Mouse (Mus musculus) brain, adult 2 months (tissue): ENCODE measurements around the gene Nr6a1.

ENCODE experiments used
- DNase-seq: peaks from one replicate; pipeline ENCODE4 v3.0.0; 2011; ENCODE audit warnings: low read depth, low spot score

Nr6a1 gene

DNA sequence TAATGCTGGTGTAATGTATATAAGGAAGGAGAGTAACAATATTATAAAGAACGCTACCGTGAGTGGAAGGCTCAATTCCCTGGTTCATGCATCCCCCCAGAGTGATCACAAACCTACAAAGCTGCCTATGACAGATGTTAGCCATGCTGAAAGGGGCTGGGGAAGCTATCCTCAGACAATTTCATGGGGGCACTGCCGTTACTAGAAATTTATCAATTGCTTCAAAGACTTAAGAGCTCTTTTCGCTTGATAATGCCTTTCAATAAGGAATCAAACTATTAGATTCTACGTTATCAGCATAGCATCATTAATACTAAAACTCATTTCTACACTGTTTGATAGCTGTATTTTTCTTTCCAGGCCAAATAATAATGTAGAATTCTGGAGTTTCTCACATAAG is 144.1 kb downstream of the Nr6a1 start:
- DNase-seq = no peak

DNA sequence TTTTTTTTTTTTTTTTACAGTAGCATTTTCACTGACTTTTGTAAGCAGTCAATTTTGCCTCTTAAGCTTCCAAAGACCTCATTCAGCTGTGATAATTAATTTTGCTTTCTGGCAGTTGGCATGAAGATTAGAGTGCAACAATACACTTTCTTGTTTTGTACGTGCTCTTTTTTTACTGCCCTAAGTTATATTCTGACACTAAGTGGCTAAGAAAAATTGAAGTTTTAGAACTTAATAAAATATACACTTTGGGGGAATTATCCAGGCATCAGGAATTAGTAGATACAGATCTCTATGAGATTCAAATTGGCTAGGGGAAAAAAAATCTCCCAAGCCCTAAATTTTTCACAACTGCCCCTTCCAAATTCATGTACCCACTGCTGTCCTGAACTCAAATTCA is 144.8 kb downstream of the Nr6a1 start:
- DNase-seq = no peak

DNA sequence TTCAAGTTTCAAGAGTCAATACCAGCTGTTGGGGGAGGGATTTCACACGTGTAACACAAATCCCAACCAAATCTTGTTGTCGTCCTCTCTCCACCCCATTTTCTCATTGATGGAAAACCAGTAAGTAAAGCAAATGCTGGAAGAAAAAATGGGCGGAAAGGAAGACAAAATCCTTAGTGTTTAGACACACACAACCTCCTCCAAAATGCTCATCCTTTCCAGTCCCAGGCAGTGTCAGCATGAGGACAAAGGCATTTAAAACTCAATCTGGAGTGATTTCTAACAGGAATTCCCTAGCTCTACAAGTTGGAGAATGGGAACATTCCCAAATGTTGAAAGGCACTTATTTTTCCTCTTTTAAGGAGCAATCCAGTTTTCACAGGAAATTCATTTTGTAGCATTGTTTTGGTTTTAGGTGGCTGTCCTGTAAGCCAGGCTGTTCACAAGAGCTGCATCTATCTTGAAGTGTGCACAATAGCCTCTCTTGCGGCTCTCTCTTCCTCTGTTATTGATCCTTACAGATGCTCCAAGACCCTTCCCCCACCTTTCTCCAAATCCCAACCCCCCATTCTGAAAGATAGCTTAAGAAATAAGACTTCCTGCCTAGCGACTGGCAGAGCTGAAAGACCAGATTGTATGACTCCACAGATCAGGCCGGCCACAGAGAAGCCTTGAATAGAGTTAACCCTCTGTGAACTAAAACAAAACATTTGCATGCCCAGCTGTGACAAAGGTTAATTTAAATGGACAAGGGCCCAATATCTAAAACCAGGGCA is 145.4 kb downstream of the Nr6a1 start:
- no peak for DNase-seq

DNA sequence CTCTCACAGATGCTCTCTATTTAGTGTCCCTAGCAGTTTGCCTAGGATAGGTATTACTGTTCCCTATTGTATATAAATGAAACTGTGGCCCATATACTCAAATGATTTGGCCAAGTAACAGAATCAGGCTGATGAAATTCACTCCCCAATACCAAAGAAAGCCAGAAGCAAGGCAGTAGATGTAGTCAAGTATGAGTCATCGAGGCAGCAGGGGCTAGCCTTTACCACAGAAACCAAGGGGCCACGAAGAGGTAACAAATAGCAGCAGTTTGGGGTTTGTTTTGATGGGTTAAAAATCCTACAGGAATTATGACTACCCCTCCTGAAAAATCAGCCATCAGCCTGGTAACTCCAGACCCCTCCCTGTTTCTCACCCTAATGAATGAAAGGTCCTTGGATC is 147.5 kb downstream of the Nr6a1 start:
- no peak for DNase-seq

DNA sequence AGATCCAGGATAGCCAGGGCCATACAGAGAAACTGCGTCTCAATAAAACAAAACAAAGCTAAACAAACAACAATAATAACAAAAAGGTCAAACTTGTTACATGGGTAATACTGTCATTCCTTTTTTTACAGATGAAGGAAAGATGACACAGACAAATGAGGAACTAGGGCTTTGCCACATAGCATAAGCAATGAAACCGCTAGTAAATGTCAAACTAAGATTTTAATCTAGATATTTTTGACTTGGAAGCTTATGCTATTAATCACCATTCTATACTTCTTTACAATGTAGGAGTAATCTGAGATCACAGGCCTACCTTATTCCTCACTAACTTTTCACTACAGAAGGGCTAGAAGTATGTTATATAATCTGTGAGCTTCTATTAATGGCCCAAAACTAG is 150.2 kb downstream of the Nr6a1 start:
- no peak for DNase-seq

DNA sequence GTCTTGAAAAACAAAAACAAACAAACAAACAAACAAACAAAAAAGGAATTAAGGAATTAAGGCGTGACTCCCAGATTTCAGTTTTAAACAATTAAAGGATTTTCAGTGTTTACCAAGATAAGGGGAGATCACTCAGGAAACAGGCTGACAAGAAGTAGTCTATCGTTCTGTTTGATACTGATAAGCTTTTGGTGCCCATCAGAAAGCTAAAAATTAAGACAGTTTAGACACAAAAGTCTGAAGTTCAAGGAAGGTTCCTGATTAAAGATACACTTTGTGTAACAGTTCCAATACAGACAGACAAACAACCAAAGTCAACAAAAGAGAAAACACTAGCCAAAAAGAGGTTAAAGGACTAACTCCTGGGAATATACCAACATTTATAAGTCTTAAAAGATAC is 152.6 kb downstream of the Nr6a1 start:
- no peak for DNase-seq

DNA sequence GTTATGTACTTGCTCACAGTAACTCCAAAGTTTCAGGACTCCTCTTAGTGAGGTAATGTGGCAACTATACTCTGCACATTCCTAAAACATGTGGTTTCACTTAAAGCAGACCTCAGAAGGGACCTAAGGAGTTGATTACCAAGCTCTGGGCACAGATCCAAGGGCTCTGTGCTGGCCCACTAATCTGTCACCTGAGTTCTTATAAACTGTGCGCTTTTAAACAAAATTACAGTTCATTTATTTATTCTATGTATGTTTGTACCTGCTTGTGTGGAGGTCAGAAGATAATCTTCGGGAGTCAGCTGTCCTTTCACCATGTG is 156.1 kb downstream of the Nr6a1 start:
- no peak for DNase-seq

DNA sequence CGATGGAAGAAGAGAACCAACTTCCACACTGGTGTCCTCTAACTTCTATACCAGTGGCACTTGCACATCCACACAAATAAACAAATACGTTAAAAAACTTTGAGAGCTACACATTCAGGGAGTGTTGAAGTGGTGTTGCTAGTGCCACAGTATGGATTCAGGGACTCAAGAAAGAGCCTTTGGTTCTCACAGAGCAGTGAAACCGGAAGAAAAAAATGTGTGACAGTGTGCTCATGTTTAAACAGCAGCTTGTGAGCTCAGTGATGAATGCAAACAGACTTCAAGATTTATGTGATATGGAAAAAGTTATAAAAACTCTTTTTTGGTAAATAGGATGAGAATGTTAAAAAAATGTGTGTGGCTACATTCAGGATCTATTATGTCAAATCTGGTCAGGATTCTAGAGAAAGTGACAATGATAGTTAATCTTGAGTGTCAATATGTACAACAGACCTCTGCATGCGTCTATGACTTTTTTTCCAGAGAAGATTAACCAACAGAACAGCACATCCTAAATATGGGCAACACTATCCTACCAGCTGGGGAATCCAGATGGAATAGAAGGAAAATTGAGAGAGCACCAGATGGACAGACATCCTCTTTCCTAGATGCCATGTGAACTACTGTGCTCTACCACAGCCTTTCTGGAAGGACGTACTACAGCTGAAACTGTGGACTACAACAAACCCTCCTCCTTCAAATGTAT is 156.6 kb downstream of the Nr6a1 start:
- DNase-seq = peak; percentile 67

DNA sequence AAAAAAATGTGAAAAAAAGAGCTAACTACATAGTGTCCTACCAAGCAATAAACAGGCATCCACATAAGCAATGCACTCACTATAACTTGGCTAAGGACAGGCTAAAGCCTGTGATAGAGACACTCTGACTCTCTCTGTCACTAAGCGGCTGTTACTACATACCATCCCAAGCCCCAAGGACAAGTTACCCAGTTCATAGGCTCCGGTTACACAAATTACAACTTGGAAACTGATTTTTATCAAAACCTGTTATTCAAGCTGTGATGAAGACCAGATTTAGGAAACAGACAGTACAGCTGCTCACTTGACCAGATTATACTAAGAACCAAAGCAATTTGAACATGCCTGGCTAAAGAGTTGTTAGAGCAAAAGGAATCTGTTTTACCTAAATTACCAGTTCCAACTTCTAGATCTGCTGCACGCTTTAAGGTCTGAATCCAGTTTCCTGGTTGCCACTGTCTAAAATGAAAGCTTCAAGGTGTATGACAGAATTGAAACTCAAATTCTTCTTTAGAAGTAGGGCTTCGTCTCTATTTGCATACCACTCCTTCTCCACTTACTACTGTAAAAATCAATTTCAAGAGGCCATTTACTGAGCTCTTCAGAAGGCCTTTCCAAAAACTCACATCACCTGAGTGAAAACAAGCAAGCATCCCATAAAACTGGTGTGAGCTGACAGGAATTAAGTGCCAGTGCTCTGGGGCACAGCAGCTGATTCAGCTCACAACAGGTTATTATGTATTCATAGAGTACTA is 160.1 kb downstream of the Nr6a1 start:
- DNase-seq = no peak

DNA sequence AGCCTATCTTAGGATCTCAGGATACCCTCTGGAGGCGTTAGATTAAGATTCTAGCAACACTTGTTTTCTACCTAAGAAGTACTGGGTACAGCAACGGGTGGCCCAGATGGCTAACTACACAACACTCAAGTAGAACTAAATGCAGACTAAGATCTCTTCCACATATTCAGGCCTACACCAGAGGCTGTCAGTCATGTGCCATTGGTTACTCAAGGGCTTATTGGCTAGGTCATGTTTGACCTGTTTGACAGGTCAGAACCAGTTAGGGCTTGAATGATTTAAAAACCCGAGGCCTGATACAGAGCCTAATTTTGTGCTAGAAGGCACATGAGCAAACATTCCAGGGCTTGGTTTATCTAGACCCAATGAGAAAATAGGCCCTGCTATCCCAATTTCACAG is 187.6 kb downstream of the Nr6a1 start:
- DNase-seq = no peak

DNA sequence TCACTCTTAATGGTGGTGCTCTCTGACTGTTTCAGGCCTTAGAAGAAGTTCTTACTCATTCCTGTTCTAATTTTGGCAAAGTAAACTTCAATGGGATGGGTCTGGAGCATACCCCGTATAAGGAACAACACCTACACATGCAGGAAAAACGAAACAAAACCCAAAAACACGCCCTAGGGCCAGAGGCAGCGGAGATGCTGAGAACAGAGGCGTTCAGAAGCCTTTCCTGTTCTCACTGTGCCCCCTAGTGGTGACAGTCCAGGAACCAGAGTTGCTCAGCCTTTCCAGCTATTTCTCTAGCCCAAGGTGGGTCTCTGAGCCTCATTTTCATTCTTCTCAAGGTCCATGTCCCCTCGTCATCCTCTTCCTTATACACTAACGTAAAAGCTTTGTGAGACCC is 188.1 kb downstream of the Nr6a1 start:
- peak; percentile 84 for DNase-seq

DNA sequence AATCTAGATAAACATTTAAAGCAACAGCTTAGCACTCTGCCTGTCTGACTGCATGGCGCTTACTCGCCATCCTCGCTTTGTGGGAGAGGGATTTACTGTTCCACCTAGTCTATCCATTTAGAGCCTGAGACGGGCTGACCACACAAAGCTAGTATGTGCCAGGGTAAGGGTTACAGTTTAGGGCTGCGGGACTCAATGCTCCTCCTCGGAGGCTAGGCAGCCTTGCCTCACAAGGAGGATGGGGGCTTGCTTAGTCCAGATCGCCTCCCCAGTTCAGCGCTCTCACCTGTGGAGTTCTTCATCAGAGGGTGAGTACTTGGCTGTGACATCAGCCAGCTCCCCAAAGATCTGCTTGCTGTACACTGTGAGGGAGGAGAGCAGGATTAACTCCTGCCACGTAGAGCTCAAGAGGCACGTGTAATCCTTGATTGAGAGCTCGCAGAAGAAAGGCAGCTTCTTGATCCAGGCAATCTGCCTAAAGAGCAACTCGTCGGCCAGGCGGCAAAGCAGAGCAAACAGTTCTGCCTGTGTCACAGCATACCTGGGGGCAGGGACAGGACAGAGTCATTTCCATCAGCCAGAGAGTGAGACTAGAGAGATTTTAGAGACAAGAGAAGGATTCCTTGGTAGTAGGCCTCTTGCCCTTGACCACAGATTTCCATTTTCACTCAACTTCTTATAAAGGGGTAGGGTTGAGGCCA is 188.7 kb downstream of the Nr6a1 start:
- DNase-seq = no peak

DNA sequence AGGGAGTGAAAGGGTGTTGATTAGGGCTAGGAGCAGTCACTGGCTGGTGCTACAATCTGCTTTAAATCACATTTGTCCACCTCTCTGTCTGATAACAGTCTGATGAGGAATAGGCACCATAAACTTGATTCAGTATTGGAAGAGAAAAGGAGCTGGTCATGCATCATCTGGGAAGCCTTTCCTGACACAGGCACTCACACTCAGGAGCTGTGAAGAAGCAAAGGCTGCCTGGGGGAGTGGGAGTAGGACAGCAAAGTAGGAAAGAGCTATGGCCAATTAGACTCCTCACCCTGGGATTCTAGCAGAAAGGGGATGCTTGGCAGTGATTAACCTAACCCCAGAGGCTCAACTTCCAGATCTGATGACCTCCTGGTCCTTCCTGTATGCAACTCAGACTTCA is 191.7 kb downstream of the Nr6a1 start:
- DNase-seq = no peak

DNA sequence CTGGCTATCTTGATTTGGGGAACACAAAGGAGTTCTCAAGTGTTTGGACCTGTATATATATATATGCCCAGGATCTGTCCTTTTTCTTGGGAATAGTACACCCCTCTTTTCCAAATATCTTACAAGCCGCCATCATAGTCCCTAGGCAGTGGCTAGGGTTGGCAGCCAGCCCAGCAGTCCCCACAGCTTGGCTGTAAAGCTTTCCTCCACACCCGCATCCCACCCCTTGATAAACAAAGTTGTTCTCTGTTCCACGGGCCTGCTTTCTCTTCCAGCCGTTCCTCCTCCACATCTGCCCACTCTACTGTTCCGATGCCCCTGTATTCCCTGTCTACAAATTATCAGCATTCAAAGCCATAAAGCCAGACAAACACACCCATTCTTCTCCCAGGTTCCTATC is 192.8 kb downstream of the Nr6a1 start:
- DNase-seq = peak; percentile 13

DNA sequence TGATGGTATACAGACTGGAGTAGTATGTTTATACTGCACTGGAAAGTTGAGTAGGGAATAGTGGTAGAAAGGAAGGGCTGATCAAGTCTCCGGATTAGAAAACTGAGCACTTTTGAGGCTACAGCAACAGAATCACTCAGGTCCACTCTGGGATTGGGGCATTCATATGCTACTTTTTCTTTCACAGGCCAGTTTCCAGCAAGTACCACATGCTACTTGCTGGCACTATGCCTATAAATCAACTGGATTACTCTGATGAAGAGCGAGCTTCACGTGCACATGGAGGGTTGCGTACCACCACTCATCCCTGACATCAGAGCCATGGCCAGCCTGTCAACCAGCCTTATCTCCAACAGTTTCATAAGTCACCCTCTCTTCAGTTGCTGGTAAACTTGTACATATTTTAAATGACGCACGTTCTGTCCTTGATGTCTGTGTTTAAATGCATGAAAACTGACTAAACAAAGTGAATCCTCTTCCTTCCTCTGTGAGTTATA is 197.1 kb downstream of the Nr6a1 start:
- no peak for DNase-seq

DNA sequence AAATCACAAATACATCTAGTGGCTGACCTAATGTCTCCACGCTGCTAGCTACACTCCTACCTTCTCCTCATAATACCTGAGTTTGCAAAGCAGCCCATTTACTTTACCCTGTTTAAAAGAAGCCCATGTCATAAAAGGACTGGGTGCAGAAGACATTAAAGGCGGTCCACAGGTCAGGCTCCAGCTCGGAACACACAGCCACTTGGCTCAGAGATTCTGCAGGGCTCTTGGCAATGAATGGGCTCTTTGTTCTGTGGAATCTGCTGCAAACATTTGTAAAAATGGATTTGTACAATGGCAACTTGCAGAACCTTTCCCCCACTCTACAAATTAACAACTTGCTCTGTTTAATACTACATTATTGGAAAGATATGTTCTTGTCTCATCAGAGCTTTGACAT is 202.1 kb downstream of the Nr6a1 start:
- DNase-seq = peak; percentile 18

DNA sequence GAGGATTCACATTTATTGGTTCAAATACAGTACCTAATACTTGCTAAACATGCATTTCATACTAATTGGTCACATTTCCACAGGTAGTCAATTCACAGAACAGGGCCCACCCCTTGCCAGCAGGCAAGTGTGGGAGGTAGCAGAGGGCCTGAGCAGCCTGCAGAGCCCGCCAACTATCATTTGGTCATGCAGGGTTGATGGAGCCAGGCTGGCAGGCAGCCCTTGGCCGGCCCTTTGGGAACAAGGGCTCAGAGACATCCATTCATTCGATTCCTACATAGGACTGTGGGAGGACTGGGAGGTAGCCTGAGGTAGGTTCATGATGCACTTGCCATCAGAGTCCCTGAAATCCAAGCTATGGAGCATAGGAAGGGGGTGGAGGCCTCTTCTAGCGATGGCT is 204.1 kb downstream of the Nr6a1 start:
- DNase-seq = peak; percentile 44

DNA sequence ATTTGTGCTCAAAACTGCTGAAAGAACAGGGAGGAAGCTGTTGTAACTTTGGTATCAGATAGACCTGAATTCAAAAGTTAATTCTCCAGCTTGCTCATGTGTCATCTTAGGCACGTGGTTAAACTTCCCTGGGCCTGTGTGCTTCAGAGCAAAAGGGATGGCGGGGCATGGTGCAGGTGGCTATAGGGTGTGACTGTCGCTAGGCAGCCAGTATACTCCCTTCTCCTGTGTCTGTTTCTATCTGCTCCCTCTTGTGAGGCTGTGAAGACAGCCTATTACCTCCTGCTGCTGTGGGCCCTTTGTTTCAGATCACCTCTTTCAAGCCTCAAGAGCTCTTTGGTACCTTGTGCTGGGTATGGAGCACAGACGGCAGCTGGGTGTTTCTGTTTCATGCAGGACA is 205.4 kb downstream of the Nr6a1 start:
- DNase-seq = no peak

DNA sequence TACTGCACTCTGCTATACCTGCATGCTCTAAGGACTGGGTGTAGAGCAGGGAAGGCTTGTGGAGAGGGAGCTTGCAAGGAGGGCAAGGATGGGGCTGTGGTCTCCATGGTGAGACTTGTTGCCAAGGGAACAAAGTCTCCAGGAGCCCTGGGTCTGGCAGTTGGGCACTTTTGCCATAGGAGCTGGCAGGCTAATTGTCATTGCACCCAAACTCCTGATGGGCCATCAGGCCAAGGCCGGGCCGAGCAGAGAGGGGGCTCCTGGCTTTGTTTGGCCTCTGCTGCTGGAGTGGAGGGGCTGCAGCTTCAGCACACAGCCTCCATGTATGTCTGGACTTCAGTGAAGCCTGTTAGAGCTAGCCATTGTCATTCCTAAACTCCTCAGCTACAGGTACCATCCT is 206.8 kb downstream of the Nr6a1 start:
- DNase-seq = no peak

DNA sequence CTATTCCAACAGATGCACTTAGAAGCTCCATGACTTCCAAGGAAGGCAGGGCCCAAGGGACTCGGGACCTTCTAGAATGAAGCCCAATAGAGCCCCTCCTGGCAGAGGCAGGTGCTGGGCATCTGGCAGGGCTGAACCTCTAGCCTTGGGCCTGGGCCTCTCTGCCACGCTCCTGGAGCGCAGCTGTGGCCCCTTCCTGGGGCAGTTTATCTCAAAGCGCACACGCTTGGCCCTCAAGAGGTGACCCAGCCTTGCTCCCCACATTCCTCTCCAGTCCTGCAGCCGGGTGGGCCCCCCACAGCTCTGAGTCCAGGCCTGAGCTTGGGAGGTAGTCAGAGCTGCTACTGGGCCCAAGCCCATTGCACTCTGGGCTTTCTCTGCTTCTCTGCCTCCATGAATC is 208.1 kb downstream of the Nr6a1 start:
- DNase-seq = no peak

DNA sequence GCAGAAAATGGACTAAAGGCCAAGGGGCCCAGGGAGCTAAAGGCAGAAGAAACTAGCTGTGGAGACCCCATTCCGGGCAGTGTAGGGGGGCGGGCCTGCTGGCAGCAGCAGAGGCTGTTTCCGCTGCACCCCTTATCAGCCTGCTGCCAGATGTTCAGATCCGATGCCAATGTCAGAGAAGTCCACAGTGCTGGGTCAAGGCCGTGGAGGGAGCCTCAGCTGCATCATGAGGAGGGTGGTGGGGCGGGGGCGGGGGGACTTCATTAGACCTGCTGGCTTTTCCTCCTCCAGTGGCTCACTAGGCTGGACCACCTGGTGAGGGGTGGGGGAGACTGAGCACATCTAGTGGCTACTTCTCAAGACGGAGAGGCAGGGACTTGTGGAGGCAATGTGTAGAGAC is 208.8 kb downstream of the Nr6a1 start:
- DNase-seq = no peak

DNA sequence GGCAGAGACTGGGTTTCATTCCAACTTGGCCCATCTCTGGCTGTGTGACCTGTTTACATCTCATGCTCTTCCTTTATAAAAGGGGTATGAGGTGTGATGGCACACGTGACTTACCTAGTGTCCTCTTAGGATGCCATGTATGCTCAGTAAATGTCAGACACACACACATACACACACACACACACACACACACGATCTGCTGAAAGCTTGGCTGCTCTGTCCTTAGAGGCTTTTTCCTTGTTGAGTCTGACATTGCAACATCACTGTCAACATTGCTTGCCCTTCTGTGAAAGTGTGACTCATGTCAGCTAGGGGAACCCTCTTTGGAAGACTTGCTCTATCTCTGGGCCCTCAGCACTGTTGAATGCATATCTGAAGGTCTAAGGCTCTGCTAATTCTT is 210.1 kb downstream of the Nr6a1 start:
- no peak for DNase-seq
